Mouse (Mus musculus) forelimb bud, embryonic 11.5 days (tissue): ENCODE measurements around the gene Zfp146.
A peak's percentile ranks its signal among the peaks of the same experiment; 100 is the strongest.
"Not testable (repeated sequence)": the region's sequence is repeated elsewhere in the genome, so short reads cannot be mapped to it uniquely, and the experiment has no call there.

Source experiments
- DNase-seq: peaks from one replicate; pipeline ENCODE4 v3.0.0-alpha.2; 2012; ENCODE audit warnings: low read depth, low spot score

Gene Zfp146

GRCm38 (mm10) chr7:30129900-30130299 is 39.6 kb downstream of the Zfp146 start:
- DNase-seq: no peak

GRCm38 (mm10) chr7:30122188-30122530 is 47.4 kb downstream of the Zfp146 start:
- peak; percentile 13 for DNase-seq

DNA sequence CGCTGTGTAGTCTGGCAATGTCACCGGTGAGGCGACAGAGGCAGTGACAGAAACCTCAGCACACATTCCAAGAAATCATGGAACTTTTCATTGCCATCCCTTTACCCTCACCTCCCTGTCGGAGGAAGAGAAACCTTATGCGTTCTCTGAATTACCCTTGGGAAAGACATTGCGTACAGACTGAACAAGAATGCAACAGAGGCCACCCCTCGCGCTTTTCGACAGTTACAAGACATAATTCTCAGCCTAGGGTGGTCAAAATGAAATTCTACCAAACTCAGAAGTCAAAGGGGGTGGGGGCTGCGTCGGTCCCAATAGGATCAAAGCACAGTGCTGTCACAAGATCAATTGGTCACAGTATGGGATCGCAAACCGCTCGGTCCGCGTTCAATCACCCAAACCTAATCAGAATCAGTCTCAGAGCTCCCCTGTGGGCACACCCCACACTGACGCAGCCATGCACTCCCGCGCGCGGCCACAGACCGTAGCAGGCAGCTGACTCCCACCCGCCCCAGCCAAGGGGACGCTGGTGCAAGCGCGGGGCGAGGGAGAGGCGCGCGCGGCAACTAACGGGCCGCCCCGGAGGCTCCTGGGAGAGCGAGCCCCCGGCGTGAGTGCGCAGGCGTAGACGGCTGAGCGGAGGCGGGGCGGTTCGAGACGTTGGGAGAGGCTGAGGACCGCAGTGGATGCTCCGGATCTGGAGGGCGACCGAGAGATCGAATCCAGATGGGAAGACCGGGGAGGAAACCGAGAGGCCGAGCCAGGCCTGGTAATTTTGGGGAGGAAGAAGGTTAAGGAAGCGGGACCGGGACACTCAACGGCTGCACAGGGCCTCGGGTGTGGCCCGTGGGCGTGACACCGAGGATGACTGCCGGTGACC is 48.0 kb downstream of the Zfp146 start, which contains the start of gene Zfp382:
Gene Zfp382, plus strand, starts transcription at position 635 of the 880 bp plus-strand sequence.
- peak; percentile 85 for DNase-seq

DNA sequence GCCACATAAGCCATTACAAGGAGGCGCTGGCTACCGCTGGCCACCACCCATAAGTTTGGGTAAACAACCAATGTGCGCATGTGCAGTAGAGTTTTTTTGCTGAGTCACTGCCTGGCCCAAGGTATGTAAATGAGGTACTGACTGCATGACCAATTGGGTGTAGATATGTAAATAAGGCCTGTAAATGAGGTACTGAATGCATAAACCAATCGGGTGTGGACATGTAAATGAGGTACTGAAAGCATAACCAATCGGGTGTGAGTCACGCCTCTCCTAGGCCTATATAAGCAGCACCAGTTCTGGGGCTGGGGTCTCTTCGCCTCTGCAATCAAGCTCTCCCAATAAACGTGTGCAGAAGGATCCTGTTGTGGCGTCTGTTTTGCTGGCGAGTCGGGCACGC is 51.6 kb downstream of the Zfp146 start:
- DNase-seq: not testable (repeated sequence)

DNA sequence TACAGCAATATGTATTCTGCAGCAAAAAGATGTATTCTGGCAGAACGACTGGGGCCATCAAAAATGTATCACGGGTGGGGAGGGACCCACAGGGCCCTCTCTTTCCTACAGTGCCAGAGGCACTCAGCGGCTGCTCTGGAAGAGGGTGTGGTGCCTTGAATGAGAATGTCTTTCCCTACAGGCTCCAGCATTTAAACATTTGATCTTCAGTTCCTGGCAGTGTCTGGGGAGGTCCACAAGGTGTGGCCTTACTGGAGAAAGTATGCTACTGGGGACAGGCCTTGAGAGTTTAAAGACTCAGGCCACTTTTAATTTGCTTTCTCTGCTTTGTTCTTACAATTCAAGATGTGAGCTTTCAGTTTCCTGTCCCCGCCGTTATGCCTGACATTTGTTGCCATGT is 53.5 kb downstream of the Zfp146 start:
- no peak for DNase-seq
